Mouse (Mus musculus) CH12F3 (cell line): ENCODE data around the gene Hdac10.

Source experiments
- in situ Hi-C: fragments of 300-500 bp; cut with MboI; formaldehyde crosslinking; loops from 2 replicates; pipeline ENCODE4 v1.14.3; 2020; ENCODE audit warnings: low sequenced_read_pairs

Gene Hdac10

DNA sequence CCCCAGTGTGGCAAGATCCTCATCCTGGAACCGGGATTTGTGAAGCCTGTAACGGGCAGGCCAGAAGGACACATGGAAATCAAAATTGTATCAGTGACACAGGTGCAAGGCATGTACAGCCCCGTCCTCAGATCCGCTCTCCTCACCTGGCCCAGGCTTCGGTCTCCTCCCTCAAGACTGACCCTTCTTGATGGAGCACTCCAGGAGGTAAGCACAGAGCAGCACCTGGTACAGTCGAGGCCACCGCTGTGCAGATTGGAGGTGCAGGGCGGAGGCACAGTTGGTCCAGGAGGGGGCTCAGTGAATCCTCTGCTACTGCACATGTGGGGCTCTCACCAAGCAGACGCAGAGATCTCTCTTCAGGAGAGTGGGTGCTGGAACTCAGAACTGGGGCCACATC lies 3.1 kb downstream of the Hdac10 start:
- in situ Hi-C loops = no loop called here

DNA sequence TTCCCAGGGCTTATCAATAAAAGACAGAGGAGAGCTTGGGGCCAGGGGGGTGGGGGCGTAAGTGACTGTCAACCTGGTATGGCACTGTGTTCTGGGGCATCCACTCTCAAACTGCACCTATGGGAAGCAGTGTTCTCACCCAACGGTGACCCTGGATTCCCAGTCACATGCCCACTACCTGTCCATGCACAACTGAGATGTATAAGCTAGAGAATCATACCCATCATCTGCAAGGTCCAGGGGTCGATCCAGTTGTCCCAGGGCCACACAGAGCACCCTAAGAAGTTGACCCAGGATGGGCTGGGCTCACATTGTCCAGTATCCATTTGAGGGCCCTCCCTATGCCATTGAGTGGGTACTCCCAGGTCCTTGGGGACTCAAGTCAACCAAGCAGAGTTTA lies 4.2 kb downstream of the Hdac10 start:
- in situ Hi-C loops = no loop called here

DNA sequence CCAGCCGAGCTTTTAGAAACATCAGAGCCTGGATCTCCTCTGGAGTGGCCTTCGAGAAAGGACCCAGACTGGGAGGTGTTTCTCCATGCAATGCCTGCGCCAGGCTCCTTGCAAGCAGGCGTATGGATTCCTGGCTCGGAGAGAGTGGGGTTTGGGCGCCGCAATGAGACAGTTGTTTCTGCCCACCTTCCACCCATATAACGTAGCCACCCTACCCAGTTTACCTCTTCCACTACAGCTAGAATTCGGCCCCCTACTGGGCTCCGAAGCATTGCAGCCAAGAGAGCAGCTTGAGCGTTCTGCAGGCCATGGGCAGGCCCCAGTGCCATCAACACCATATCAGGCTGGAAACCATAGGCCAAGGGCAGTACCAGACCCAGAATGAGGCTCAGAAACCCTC lies 4.9 kb downstream of the Hdac10 start:
- in situ Hi-C loops = no loop called here

DNA sequence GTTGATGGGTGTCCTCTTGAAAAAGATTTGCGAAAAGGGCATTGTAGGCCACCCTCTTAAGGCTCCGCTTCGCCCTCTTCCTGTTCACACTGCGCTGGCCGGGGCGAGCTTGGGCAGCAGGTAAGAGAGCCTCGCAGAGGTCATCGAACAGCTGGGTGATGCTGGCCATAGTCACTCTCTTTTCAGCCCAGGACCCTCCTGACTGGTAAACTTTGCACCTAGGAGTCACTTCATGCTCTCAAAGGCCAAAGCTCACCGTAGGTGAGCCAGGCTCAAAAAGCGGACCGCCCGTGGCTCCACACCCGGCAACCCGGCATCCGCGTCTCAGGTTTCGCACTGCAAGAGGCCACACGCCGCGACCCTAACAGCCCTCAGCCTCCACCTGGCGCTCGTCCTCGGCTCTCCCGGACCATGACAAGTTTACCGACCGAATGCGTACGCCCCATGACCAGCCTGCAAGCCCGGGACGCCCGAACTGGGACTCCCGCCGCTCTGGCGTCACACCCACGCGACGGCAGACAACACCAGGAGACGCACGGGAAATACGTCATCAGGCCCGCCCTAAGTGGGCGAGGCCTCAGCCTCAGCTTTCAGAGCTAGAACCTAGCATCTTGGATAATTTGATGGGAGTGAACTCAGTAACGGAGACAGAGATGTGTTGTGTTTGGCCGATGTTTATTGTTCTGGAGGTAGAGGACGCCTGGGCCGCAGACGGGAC lies 5.7 kb downstream of the Hdac10 start, which contains the start of gene Tubgcp6:
TSS of gene Tubgcp6 (minus strand) at position 464 of the 718 bp plus-strand sequence.
- in situ Hi-C loops = no loop called here

DNA sequence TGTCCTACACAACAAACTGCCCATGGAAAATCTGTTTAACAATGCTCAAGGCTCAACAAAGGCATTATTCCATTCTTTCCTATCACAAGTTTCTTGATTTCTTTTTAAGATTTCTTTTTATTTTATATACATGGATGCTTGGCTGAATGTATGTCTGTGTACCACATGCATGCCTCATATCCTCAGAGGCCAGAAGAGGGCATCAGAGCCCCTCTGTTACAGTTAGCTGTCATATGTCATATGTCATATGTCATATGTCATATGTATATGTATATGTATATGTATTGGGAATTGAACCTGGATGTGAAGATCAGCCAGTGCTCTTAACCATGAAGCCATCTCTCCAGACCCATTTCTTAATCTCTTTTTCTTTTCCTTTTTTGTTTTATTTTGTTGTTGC lies 10.5 kb downstream of the Hdac10 start:
- in situ Hi-C loops = no loop called here

DNA sequence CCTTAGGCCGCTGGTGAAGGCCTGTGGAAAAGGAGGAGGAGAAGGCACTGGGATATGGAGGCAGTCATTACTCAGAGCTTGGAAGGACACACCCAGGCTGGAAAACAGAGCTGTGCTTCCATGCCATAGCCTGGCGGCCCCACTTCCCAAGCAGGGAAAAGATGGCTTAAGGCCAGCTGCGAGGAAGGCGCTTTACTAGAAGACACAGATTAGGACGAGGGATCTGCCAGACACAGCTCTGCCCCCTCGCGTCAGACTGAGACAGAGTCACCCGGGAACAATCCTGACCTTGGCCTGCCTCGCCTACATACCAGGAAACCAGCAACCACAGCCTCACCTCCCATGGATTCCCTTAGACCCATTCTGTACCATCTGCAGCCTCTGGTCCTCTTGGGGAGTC lies 18.4 kb downstream of the Hdac10 start:
- in situ Hi-C loops = no loop called here

DNA sequence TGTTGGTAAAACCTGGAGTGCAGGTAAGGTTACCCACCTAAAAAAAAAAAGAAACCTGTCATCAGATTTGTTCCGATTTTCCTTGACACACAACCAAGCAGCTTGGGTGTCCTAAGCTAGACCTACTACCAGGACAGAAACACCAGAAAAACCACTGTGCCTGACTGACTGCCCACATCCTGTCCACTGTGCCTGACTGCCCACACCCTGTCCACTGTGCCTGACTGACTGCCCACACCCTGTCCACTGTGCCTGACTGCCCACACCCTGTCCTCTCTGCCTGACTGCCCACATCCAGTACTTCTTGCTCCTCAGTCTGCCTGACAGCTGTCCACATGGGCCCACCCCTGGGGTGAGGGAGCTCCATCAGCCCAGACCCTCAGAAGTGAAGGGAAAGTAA lies 21.5 kb downstream of the Hdac10 start:
- in situ Hi-C loops = no loop called here

DNA sequence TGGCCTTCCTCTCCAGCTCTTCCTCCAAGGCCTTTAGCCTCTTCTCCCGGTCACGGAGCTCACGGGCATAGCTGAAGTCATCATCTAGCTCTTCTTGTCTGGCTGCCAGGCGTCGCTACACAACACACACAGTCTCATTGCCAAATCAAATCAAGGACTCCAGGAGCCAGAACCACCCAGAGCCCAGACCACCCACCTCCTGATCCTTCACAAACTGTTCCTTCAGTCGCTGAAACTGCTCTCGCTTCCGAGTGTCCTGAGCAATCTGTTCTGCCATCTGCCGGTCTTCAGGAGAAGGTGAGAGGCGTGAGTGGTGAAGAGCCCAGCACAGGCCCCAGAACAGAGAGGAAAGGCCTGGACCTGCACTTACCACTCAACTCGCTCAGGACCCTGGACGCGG lies 22.4 kb downstream of the Hdac10 start:
- in situ Hi-C loops = no loop called here

DNA sequence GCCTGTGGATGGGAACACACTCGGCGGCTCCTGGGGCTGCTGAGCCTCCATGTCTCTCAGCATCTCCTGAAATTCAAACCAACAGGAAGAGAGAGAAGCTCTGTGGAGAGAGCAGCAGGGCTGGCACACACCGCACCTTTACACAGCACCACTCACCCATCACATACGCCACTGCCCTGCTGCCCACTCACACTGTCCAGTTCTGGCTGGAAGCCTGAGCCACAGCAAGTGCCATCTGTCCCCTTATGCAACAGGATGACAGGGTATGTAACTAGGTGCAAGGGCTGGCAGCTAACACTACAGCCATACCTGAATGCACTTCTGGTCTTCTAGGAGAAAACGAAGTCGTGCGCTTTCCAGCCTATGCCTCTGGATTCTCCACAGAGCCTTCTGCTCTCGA lies 24.1 kb downstream of the Hdac10 start:
- in situ Hi-C loops = no loop called here

DNA sequence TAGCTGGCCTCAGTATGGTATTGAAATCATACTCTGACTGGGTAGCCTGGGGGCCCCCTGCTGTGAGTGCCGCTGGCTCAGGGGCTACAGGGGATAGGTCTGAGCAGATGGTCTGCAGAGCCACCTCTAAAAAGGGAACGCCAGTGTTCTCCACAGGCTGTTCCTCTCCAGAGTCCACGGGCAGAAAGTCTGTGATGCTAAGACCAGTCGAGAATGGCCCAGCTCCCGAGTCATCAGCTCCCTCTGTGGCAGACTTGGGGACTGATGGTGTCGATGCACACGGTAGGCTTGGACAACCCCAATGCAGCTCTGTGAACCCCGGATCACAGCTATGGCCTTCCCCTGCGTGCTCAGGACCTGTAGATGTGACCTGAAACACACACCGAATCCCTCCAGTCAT lies 24.6 kb downstream of the Hdac10 start:
- in situ Hi-C loops = no loop called here

DNA sequence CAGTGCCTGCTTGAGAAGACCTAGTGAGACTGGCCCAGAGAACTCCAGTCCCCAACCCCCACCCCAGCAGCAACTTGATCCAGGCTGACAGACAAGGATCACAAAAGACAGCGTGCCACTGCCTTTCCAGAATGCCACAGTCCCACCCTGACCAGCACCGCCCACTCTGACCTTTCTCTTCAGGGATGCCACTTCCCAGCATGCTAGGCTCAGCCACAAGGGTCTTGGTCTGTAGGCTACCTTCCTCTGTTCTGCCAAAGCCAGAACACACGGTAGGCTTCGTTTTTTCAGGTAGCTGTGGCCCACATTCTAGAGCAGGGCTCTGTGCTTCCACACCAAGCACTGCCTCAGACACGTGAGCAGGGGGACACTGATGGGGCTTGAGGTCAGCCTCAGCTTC lies 25.9 kb downstream of the Hdac10 start:
- in situ Hi-C loops = no loop called here

DNA sequence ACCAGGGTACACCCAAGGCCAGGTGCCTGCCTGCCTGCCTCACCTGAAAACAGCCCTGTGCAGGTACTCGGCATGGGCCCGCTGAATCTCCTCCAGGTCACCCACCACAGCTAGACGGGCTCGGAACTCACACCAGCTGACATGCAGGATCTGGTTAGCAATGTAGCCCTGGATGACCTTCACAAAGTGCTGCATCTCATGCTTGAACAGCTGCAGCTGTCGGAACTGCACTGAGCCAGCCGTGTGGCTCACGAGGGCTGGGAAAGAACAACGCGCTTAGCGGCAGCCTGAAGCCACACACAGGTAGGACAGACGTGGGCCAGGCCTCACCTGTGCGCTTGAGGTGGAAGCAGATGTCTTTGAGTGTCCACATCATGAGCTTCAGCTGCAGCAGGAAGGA lies 27.7 kb downstream of the Hdac10 start:
- in situ Hi-C loops = no loop called here

DNA sequence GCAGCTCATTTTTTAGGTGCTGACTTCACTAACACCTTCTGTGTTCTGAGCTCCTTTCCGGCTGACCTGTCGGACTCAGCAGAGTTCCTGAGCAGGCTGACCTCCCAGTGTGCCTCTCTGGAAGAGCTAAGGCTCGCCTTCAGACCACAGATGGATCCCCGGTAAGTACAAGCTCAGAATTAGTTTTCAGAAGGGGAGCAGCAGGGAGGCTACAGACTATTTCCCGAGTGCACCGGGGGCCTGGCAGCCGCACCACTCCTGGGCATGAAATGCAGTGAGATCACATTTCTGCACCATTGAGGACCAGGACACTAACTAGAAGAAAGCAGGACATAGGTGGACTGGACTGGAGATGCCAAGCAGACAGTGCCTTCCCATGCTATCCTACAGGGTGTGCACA lies 29.9 kb downstream of the Hdac10 start:
- in situ Hi-C loops = no loop called here

DNA sequence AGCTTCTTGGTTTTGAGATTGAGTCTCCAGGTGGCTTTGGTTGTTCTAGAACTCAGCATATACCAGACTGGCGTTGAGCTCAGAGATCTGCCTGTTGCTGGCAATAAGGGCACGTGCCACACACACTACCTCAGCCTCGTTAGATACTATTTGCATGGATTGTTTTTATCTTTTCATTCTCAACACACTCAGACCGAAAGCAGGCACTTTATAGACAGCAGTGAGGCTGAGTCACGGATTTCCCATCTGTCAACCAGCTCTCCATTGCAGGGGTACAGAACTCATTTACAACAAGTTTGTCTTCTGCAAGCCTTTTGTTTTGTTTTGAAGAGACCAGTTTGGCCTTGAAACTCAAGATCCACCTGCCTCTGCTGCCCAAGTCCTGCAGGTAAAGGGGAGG lies 31.1 kb downstream of the Hdac10 start:
- in situ Hi-C loops = no loop called here

DNA sequence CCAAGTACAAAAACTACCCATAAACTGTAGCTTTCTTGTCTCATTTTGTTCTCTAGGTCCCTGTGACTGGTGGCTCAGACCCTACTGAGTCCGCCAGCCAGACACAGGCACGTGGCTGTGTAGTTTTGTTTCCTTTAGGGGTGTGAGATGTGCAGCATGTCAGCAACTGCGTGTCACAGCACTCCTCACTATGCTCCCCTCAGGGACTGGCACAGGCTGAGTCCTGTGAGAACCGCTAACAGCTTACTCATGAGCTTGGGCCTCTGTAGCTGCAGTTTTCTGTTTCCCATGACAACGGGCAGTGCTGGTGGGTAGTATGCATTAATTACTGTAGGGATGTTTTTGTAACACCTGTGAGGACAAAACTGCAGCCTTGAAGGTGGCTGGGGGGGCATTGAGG lies 36.3 kb downstream of the Hdac10 start:
- in situ Hi-C loops = no loop called here

DNA sequence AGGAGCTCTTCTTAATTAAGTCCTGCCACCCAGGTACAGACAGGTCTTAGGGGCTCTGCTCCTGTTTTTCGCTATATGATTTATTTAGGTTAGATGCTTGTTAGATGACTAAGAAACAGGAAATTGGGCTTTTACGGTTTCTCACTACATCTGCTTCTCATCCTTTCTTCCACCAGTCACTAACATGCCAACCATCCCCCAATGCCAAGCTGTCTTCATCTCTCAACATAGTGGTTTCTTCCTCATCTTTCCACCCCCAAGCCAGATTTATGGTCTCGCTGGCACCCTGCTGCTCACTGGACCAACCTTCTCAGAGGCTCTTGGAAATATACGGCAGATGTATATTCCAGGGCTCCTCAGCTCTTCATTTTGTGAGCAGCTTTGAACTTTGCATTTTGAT lies 37.8 kb downstream of the Hdac10 start:
- in situ Hi-C loops = no loop called here

DNA sequence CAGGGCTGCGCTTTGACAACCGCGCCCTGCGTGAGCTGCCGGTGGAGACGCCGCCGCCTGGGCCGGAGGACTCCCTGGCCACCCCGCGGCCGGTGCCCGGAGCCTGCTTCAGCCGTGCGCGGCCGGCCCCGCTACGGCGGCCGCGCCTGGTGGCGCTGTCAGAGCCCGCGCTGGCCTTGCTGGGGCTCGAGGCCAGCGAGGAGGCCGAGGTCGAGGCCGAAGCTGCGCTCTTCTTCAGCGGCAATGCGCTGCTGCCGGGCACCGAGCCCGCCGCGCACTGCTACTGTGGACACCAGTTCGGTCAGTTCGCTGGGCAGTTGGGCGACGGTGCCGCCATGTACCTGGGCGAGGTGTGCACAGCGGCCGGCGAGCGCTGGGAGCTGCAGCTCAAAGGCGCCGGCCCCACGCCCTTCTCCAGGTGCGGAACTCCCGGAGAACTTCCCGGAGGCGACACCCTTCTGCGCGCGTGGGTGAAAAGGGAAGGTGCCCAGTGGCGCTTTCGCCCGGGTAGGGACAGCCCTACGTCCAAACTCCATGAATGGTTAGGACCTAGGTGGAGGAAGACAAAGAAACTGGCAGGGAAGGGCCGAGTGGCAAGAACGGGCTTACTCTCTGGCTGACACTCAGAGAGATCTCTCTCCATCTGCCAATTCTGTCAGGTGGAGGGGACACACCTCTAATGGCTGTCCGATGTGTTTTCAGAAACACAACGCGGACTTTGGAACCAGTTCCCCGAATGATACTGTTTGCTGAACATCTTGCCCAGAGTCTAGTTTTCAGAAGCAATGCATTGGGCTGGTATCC lies 39.0 kb downstream of the Hdac10 start:
- in situ Hi-C loops = no loop called here

DNA sequence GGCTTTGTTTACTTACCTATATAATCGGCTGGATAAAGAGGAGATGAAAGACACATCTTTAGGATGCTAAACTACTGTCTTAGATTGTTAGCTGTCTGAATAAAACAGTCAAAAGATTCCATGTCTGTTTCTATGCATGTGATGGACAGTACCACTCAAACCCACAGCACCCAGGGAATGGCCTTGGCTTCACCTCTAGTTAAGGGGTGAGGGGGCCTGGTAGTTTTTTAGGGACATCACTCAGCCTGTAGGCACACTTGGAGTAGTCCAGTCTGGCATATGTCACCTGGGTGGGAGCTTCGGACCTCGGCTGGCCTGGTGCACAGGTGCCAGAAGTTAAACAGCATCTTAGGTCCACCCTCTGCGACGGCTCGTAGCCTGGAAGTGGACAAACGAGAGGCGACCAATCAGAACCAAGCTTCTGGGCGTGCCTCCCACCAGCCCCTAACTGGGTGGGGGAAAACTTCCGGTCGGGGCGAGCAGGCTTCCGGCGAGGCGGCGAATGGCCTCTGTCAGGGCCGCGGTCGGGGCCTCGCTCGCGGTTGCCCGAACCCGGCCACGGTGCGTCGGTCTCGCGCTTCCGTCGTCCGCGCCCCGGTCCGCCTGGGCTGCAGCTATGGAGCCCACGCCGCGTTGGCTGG lies 39.8 kb downstream of the Hdac10 start, which contains the start of gene Selenoo:
TSS of gene Selenoo (plus strand) at position 478 of the 641 bp plus-strand sequence.
- in situ Hi-C loops = no loop called here

DNA sequence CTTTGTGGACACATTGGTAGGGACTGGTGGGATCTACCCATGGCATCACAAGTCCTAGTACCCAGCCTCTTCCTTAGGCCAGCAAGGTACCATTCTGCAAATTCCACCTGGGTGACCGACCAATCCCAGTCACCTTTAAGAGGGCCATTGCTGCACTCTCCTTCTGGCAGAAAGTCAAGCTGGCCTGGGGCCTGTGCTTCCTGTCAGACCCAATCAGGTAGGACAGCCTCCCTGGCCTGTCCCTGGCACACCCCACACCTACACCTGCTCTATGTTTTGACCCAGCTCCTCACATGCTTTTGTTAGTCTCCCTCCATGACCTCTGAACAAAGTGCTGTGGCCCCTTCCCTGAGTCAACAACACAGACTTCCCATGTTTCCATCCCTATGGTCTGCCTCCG lies 43.7 kb downstream of the Hdac10 start:
- in situ Hi-C loops = no loop called here

DNA sequence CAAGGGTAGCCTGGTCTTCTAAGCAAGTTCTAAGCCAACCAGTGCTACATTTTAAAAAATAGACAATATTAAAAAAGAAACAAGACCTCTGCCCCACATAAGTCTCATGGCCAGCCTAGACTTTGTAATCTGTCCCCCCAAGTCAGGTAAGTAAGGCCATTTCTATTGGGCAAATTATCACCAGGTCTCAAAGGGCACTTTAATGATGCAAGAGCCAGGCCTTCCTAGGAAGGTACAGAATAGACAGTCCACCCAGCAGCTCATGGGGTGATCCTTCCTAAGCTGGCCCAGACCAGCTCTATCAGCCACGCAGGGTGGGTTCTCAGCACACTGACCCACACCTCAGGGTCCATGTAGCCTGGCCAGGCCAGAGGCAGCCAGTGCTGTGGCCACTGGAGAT lies 44.6 kb downstream of the Hdac10 start:
- in situ Hi-C loops = no loop called here

DNA sequence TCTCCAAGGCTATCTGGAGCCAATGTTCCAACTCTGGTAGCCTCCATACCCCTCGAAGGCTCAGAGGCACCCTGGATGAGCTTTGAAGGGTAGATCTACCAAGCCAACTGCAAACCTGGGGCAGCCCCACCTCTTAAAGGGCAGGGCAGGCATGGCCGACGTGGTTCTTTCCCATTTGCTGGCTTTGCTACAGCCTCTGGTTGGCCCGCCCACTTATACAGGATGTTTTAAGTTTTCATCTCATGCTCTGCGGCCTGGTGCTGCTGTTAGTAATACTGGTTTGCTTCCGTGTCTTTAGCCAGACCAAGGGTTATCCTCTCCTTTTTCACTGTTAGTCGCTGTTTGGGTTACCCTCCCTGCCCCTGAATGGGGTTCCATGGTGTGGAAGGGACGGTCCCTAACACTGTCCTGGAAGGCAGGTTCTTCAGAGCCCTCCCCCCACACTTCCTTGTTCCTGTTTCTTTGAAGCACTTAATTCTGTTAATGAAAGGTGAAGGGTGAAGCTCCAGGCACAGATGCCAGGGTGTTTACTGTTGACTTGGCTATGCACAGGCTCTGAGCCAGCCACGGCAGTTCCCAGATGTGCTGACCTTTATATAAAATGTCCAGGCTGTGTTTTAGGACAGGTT lies 50.2 kb downstream of the Hdac10 start:
- in situ Hi-C loops = no loop called here
